Mouse (Mus musculus) frontal cortex, adult (tissue): Measurements from ENCODE around the gene Rexo2.
"Not testable (repeated sequence)": the region's sequence is repeated elsewhere in the genome, so short reads cannot be mapped to it uniquely, and the experiment has no call there.

Experiments
- ATAC-seq: cut with Nextera tagmentation; 2 replicates; pipeline ENCODE4 v1.9.2; 2017; ENCODE audit warnings: mild to moderate bottlenecking, moderate library complexity, mixed read lengths; ENCODE audit not compliant: low TSS enrichment

The Rexo2 gene

DNA sequence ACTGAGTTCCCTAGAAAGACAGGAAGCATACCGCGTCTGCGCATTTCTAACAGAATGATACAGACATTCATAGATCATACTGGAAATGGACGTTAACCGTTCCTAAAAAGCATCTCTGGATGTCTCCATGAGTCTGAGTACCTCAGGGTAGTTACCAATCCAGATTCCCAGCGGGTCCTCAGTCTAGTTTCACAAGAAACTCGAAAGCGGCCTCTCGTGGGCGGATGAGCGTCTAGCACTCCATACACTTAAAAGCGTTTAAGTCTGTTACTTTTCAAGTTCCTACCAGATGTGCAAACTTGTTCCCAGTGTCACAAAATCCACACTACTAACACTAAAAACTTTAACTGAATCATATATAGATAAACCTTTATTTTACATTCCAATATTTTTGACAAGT, 7.3 kb downstream of the Rexo2 start:
- peak; percentile 69; the same call in 1 of the 2 replicates for ATAC-seq

DNA sequence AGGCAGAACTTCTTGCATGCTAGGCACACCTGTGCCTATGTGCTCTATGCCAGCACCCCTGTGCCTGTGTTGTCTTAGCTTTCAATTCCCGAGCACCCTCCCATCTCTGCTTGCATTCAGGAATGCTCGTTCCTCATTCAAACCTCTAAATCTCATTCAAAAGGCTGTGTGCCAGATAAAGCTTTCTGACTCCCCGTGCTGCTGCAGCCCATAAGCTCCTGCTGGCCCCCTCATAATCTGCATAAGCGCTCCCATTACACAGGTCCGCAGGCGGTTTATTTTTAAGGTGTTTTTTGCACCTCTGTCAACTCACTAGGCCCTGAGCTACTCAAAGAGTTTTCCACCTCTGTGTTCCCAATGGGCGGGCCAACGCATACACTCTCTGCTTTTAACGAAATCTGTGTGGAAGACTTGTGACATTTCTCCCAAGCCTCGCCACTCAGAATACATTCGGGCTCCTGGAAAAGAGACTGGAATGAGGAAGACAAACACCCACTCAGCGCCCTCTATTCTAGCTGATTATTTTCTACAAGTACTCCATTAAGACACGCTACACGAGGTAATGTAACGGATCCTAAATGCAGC, 7.9 kb downstream of the Rexo2 start:
- ATAC-seq, result peak; percentile 81

DNA sequence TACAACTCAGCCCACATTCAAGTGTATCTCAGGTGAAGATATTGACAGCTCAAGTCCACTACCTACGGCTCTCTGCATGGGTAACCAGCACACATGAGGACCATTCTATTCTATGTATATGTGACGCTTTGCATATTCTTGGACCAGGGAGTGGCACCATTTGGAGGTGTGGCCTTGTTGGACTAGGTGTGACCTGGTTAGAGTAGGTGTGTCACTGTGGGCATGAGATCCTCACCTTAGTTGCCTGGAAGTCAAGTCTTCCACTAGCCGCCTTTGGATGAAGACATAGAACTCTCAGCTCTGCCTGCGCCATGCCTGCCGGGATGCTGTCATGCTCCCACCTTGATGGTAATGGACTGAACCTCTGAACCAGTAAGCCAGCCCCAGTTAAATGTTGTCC, 13.0 kb downstream of the Rexo2 start:
- ATAC-seq, result not testable (repeated sequence)

DNA sequence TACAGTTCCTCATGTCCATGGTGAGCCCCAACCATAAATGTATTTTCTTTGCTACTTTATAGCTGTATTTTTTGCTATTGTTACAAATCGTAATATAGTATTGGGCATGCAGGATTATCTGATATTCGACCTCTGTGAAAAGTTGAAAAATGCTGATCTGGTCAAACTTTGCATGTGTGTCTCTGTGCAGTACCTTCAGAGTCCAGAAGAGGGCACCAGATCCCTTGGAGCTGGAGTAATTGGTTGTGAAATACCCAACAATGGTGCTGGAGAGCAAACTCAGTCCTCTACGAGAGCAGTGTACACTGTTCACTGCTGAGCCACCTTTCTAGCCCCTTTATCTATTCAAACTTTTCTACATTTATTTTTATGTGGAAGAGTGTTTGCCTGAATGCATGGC, 13.6 kb downstream of the Rexo2 start:
- no peak for ATAC-seq

DNA sequence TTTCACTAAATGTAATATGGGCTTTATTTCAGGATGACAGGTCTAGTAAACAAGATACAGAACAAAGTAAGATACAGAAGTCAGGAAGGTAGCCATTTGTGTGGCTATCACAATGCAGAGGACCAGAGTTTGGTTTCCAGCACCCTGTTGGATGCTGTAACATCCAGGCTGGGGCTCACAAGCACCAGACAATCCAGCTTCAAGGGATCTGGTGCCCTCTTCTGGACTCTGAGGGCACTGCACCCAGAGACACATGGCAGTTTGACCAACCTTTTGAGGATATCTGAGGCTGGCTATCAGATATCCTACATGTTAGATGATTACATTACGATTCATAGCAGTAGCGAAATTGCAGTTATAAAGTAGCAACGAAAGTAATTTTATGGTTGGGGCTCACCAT, 14.8 kb downstream of the Rexo2 start:
- no peak for ATAC-seq

DNA sequence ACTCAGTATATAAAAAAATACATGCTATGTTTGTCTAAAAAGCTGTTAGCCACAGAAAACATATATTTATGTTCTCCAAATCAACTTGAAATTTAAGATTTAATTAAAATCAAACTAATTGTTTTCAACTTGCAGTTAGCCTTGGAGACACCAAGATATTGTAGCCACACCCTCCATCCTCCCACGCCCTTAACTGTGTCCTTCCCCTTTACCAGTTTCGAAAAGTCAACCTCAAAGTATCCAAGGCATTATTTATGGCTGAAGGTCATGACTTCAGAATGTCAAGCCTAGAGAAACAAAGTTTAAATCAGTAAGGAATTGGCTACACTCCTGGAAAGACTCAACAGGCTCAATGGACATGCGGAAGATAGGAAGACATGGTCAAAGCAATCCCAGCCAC, 18.9 kb downstream of the Rexo2 start:
- ATAC-seq, result no peak

DNA sequence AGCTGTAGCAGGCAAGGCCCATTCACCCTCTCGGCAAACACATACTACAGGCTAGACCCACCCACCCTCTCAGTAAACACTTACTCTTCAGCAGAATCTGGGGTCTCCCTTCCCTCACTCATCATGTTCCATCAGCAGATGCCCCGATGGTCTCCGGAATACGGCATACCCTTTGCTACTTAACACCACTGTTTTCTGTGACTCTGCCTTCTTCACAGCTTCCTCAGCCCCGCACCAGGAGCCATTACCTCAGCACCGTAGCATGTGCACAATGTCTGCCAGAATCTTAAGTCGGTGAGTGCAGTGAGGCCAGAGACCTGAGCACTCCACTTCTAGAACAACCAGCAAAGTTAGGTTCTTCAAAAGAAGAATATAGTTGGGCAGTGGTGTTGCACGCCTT, 19.7 kb downstream of the Rexo2 start:
- ATAC-seq, result no peak

DNA sequence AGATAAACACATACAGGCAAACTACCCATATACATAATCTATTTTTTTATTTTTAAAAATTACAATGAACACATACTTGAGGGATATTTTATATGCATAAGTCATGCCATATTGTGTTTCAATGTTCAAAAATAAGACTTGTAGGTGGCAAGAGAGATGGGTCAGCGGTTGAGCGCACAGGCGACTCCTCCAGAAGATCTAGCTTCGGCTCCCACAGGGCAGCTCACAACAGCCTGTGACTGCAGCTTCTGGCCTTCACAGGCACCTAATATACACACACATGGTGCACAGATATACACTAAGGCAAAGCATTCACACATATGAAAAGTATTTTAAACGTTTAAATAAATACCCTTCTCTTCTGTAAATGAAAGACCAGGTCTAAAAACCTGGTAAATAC, 21.0 kb downstream of the Rexo2 start:
- ATAC-seq, result no peak

DNA sequence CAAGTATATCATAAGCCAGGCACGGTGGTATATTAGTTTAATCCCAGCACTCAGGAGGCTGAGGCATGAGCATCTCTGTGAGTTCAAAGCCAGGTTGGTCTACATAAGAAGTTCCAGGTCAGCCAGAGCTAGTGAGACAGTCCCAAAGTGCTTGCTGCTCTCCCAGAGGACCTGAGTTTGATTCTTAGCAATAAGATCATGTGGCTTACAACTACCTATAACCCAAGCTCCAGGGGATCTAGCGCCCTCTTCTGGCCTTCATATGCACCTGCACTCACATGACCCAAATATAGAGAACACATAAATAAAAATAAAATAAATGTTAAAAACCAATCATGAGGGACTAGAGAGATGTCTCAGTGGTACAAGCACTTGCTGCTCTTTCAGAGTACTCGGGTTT, 21.5 kb downstream of the Rexo2 start:
- no peak for ATAC-seq

DNA sequence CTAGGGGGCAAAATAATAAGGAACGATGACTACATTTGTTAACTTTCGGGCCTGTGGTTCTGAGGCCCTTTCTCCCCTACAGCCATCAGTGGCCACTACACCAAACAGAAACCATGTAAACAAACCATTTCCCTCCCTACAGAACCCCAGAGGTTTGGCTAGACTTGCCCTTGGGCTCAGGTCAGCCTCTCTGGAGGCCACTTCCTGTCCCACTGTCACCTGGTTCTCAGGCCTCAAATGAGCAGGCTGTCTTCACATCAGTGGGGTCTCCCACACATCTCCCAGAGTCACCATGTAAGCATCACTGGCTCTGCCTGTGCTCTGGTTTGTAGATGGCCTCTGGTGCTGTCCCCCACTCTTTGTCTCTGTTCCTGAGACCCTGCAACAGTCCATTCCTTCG, 24.5 kb downstream of the Rexo2 start:
- ATAC-seq, result no peak

DNA sequence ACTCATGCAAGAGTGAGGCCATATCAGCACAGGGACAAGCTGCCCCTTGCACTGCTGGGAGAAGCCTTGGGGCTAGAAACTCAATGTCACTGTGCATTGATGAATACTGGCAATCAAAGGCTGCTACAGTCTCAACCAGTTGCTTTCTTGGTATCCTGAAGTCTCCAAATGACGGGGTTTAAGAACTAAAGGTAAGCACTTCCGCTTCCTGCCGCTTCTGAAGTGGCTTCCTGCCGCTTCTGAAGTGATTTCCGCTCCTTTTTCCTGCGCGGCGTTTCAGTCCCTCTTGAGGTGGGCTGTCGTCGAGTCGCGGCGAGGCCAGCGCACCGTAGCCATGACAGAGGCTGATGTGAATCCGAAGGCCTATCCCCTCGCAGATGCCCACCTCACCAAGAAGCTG, 30.4 kb downstream of the Rexo2 start:
- ATAC-seq, result no peak

DNA sequence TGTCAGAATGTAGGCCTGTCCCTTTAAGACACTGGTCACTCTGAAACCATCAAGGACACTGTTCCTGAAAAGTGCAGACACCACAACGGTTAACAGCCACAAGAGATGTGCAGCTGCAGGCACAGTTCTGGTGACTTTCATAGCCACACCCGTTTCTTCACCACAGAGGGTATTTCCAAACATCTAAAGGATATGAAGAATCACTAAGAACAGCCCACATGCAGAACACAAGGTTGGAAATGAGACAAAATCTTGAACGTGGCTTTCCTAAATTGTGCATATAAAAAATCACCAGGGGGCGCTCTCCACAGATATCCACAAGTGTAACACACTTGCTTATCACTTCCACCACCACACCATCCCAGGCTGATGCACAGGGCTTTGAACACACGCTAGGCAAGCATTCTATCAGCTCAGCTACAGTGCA, 32.6 kb downstream of the Rexo2 start:
- no peak for ATAC-seq

DNA sequence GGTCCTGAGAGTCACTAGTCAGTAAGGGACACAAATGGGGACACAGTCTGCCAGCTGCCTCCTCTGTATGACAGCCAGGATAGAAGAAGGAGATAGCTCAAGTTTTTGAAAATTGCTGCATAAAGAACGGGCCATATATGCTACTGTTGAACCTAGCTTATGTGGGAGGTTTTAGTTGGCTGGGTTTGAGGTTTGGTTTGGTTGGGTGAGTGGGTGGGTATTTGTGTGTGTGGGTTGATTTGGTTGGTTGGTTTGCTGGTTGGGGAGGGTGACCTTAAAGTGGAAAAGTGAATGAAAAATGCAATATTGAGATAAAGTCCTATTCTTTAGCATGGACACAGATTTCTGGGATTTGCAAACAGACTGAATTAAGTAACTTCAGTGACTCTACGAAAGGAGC, 35.6 kb downstream of the Rexo2 start:
- no peak for ATAC-seq

DNA sequence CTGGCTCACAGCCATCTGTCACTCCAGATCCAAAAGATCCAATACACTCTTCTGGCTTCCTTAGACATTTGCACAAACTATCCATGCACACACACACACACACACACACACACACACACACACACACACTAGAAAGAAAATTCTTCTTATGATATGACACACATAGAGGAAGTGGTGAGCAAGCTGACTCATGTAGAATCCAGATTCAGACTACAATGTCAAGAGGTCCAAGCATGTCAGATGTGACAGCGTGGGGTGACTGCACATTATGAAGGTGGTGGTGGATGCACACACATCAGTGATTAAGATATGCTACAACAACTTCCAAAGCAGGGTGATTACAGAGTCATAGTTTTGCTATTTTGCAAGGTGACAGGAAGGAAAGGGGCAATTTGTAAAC, 36.5 kb downstream of the Rexo2 start:
- ATAC-seq, result no peak

DNA sequence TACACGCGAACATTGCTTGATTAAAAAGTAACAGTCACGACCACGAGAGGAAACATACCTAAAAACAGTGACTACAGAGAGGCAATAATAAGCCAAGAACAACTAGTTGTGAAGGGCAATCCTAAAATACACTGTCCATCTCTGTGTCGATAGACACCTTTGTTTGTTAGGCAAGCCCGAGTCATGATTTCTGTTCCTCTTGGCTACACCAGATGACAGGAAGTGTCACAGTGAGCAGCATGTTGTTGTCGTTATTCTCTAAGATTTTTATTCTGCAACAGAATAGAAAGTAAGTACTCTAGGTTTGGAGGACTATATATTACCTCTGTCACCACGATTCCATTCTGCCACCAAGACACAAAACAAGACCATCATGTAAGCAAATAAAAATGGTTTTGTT, 48.0 kb downstream of the Rexo2 start:
- no peak for ATAC-seq

DNA sequence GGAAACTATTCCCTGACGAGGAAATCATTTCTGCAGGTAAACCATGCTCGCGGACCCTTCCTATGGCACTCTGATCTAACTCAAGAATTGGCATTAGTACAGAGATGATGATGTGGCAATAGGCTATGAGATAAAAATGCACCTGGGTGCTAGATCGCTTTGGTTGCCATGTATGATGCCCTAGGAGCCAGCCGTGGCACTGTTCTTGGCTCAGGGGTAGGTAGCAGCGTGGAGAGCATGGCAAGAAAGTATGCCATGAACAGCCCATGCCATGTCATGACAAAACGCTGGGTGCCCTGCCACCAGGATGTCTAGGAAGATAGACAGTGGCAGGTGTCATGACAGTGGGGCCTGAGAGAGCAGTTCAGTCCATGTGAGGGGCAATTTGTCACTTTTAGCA, 53.2 kb downstream of the Rexo2 start:
- no peak for ATAC-seq

DNA sequence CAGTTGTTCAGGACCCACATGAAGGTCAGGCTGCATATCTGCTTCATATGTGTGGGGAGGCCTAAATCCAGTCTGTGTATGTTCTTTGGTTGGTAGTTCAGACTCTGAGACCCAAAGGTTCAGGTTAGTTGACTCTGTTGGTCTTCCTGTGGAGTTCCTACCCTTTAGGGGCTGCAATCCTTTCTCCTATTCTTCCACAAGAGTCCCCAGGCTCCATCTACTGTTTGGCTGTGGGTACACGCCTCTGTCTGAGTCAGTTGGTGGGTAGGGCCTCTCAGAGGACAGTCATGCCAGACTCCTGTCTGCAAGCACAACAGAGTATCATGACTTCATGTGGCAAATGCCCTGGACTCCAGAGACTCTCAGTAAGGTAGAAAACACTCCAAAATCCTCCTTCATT, 57.2 kb downstream of the Rexo2 start:
- no peak for ATAC-seq

DNA sequence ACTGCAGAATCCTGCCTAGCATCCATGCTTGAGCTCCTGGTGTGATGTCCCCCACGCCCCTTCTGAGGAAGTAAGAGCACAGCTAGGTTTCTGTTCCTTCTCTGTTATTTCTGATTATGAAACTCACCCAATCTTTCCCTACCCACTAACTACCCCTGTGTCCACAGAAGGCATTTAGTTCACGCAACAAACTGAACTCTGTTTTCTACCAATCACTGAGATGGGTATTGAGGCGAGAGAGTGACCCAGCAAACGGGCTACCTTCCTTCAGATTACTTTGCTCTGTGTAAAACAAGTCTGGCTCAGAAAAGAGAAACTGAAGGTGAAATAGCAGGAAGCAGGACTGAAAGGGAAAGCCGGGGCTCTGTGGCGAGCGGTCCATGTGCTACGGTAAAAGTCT, 58.0 kb downstream of the Rexo2 start:
- no peak for ATAC-seq

DNA sequence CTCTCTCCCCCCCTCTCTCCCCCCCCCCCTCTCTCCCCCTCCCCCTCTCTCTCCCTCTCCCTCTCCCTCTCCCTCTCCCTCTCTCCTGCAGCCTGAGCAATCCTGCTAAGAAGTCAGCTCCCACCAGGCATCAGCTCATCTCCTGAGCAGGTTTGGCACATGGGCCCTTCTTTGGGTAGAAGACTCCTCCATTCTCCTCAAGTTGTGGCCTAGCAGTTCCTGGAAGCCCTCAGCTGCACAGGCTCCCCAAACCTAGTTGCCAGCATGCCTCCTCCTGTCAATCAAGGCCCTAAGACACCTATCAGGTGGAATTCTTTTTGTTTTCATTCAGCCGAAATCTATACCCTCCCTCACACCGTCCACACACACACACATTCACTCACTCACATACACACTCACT, 58.9 kb downstream of the Rexo2 start:
- no peak for ATAC-seq

DNA sequence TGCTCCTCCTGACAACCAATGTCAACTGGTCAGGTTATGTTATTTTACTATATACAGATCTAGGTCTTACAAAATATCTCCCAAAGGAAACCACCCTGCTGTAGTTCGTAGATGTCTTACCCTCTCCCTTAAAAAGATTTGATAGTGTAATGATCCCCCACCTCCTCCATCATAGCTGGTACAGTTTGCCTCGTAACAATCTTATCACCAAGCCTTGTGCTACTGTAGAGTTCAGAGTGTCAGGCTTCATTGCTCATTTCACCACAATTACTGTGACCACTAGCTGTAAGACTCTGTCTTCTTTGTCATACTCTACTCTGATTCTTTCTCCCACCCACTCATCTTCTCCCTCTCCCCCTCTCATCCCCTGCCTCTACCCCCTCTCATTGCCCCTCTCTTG, 59.4 kb downstream of the Rexo2 start:
- no peak for ATAC-seq

DNA sequence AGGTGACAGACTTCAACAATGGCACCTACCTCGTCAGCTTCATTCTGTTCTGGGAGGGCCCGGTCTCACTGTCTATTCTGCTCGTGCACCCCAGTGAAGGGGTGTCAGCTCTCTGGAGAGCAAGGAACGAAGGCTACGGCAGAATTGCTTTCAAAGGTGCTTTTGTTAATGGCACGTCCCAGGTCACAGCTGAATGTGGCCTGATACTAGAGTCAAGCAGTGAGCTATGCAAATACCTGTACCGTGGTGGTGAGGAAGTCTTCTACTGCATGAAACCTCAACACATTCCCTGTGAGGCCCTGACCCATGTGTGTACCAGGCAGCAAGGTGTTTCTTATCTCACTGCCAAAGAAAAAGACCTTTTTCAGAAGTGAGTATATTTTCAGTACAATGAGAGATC, 60.0 kb downstream of the Rexo2 start:
- ATAC-seq, result no peak

DNA sequence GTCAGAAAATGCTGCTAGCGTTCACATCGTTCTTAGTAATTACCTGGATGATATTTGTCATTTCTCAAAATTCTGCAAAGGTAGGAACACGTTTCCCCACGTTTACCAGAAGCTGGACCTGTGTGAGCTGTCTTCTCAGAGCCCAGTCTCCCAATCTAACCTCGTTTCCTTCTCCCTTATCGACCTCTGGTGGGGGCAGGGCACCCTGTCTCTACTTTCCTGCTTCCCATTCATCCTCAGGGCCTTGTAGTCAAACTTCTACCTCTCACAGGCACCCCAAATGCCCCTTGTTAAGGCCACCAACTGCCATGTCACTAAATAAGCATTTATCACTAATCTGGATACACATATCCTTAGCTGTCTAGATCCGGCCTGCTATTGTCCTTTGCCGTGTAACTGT, 61.6 kb downstream of the Rexo2 start:
- ATAC-seq, result no peak
